Mouse (Mus musculus) CD8-positive naive resting alpha-beta T cell, adult 2 months (primary cell): ENCODE data around the gene Coa4.

Experiments used
- DNase-seq, 2 experiments: peaks; one replicate each; pipeline ENCODE4 v3.0.0; 2022; ENCODE audit warnings: low read depth in 2 of 2, low spot score in 2 of 2

Coa4 gene

GRCm38 (mm10) chr7:100536804-100537518 lies at the start of gene Coa4:
Gene Coa4, plus strand, starts transcription at chr7:100537071.
- peak; percentile 76 to 80 for DNase-seq

GRCm38 (mm10) chr7:100487301-100487700 lies 49.6 kb upstream of the Coa4 start:
- no peak for DNase-seq

GRCm38 (mm10) chr7:100488474-100489048 lies 48.3 kb upstream of the Coa4 start:
- DNase-seq, result no peak

GRCm38 (mm10) chr7:100492391-100493116 lies 44.3 kb upstream of the Coa4 start:
- peak in 1 of 2 experiments; percentile 3 for DNase-seq

- peak; percentile 90 to 94 for DNase-seq
Observed at GRCm38 (mm10) chr7:100493117-100493483, 43.8 kb upstream of the Coa4 start, which contains the start of gene Ucp2. Gene Ucp2, plus strand, starts transcription at chr7:100493337.

- DNase-seq, result peak; percentile 44 to 50
Observed at GRCm38 (mm10) chr7:100493484-100494414, 43.1 kb upstream of the Coa4 start.

- peak in 1 of 2 experiments; percentile 29 for DNase-seq
Observed at GRCm38 (mm10) chr7:100494415-100494831, 42.4 kb upstream of the Coa4 start.

- DNase-seq, result no peak
Observed at GRCm38 (mm10) chr7:100495042-100495441, 41.8 kb upstream of the Coa4 start.

- DNase-seq, result peak; percentile 85 to 87
Observed at GRCm38 (mm10) chr7:100495581-100496251, 41.2 kb upstream of the Coa4 start.

- DNase-seq, result no peak
Observed at GRCm38 (mm10) chr7:100496371-100496770, 40.5 kb upstream of the Coa4 start.

- DNase-seq, result no peak
Observed at GRCm38 (mm10) chr7:100496791-100497190, 40.1 kb upstream of the Coa4 start.

- no peak for DNase-seq
Observed at GRCm38 (mm10) chr7:100497402-100497801, 39.5 kb upstream of the Coa4 start.

GRCm38 (mm10) chr7:100497982-100498381 lies 38.9 kb upstream of the Coa4 start:
- no peak for DNase-seq

- no peak for DNase-seq
Observed at GRCm38 (mm10) chr7:100499465-100499864, 37.4 kb upstream of the Coa4 start.

GRCm38 (mm10) chr7:100500276-100500977 lies 36.4 kb upstream of the Coa4 start:
- no peak for DNase-seq

- no peak for DNase-seq
Observed at GRCm38 (mm10) chr7:100501027-100501843, 35.6 kb upstream of the Coa4 start.

GRCm38 (mm10) chr7:100501844-100502373 lies 35.0 kb upstream of the Coa4 start:
- no peak for DNase-seq

- DNase-seq, result no peak
Observed at GRCm38 (mm10) chr7:100502374-100502922, 34.4 kb upstream of the Coa4 start.
